In genomic region chr6:83987642-83988041, GRCm38 (mm10) we compare ENCODE assay signal across 22 mouse cellular contexts. TPM values are rescaled to one million over a fixed set of nuclear protein-coding genes. Genes with fewer than 3 reads are reported as not detected.
"Had no signal": no experiment of that assay in that cellular context is flagged by ENCODE, and none has a peak within 500 bp of the region (broad histone marks: within the 10 kb centered on the region; RNA-seq: fewer than 3 reads in every experiment).

No protein-coding gene starts in this region.

- H3K27ac ChIP-seq: liver, embryonic 13.5 days; liver, embryonic 15.5 days; midbrain, embryonic 10.5 days; midbrain, embryonic 12.5 days; neural tube, embryonic 13.5 days; neural tube, embryonic 15.5 days had no signal

- DNase-seq: liver, embryonic 13.5 days; lung, adult 18-20 months; lung, embryonic 14.5 days; lung, postnatal 10 days; lung, postnatal 4 days; midbrain, embryonic 14.5 days; retina, postnatal 1 day; right cerebral cortex, adult 18-20 months; right cerebral cortex, postnatal 25 days; right cerebral cortex, postnatal 4 days; spleen, adult 18-20 months; thymus, adult 18-20 months; thymus, postnatal 14 days; thymus, postnatal 36 days had no signal

- H3K4me2 ChIP-seq: liver, embryonic 13.5 days; liver, embryonic 15.5 days; lung, embryonic 14.5 days; midbrain, embryonic 12.5 days; neural tube, embryonic 13.5 days; neural tube, embryonic 15.5 days had no signal

- H3K9me3 ChIP-seq: liver, embryonic 13.5 days; liver, embryonic 15.5 days; midbrain, embryonic 10.5 days; midbrain, embryonic 12.5 days; neural tube, embryonic 13.5 days; neural tube, embryonic 15.5 days had no signal

- H3K4me1 ChIP-seq: liver, embryonic 13.5 days; liver, embryonic 15.5 days; midbrain, embryonic 10.5 days; midbrain, embryonic 12.5 days; neural tube, embryonic 13.5 days; neural tube, embryonic 15.5 days had no signal

- ATAC-seq: midbrain, embryonic 16.5 days had no signal

- H3K9ac ChIP-seq: liver, embryonic 13.5 days; liver, embryonic 15.5 days; lung, embryonic 14.5 days; midbrain, embryonic 12.5 days; neural tube, embryonic 13.5 days; neural tube, embryonic 15.5 days had no signal

- H3K4me3 ChIP-seq: liver, embryonic 13.5 days; liver, embryonic 15.5 days; midbrain, embryonic 10.5 days; midbrain, embryonic 12.5 days; myocyte; neural tube, embryonic 13.5 days; neural tube, embryonic 15.5 days had no signal

- H3K27me3 ChIP-seq: liver, embryonic 13.5 days; liver, embryonic 15.5 days; midbrain, embryonic 12.5 days; neural tube, embryonic 13.5 days; neural tube, embryonic 15.5 days had no signal

RNA-seq across cellular contexts. Expression of gene Dysf, which starts 20.7 kb away (rescaled TPM):
- total RNA-seq: megakaryocyte-erythroid progenitor cell, adult 5-6 weeks had no signal
